Mouse (Mus musculus) liver, adult (tissue): ENCODE measurements at regions not wholly inside any gene's neighbourhood (a gene's known extent, or its start where the extent isn't known, plus 50 kb on each side); places are given as distances from the start of the nearest gene placed in this dataset.

Experiments used
- GATA4 ChIP-seq: IDR thresholded peaks from 2 replicates; pipeline ENCODE4 v1.6.1; 2014; ENCODE audit warnings: mild to moderate bottlenecking, low read length; ENCODE audit not compliant: insufficient replicate concordance

DNA sequence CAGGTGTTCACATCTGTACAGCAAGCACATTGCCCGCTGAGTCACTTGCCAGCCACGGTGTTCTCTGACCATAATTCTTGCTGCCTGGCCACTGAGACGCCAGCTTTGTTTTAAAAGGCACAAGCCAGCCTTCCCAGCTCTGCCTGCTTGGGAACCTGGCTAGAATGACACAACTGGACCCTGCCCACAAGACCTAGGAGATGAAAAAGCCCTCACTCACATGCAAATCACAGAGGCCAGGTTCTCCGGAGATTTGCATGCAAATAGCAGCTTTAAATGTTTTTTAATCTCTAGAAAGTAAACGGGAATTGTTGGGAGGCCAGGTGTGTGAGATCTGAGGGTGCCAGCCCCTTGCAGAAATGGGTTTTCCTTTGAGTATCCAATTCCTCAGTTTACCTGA is 71.9 kb downstream of the 1810010D01Rik start:
- no peak for TF ChIP-seq GATA4

DNA sequence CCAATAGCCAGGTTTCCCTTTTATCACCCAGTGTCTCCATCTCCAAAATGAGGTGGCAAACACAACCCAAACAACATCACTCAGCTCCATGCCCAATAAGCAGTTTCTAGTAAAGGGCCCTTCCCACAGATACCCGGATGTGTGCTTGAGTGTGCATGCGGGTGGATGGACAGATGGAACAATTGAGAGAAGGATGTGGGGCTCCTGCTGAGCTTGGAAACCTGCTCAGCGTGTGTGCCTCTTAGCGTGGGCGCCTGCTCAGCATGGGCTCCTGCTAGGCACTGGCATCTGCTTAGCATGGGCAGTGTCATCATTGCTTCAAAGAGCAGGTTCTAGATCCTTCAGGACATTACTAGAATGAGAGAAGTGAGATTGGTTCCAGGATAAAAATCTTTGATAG is 75.4 kb downstream of the 1810010D01Rik start:
- TF ChIP-seq GATA4, result no peak

DNA sequence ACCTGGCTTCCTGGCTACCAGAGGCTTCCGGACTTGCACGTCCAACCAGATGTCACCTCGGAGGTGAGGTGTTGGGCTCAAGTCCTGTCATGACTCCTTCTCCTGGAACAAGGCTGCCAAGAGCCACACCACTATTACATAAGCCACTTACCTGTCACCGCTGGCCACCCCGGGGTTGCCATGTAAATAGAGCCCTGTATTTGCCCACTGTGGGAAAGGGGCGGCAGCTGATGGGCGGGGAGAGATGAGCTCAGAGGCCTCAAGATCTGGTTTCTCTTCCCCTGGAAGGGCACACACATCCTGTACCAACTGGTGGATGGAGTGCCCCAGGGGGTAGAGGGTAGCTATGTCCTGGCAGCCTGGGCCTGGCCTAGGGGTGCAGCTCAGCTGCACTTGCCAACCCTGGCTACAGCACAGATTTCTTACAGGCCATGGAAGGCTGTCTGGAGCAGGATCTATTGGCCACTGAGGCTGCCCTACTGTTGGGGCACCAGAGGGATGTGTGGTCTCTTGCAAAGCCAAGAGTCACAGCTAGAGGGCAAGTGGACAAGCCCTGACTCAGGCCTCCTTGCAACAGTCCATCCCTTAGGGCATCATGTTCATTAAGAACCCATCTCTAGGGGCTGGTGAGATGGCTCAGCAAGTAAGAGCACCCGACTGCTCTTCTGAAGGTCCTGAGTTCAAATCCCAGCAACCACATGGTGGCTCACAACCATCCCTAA is 76.3 kb downstream of the 1810010D01Rik start:
- no peak for TF ChIP-seq GATA4

DNA sequence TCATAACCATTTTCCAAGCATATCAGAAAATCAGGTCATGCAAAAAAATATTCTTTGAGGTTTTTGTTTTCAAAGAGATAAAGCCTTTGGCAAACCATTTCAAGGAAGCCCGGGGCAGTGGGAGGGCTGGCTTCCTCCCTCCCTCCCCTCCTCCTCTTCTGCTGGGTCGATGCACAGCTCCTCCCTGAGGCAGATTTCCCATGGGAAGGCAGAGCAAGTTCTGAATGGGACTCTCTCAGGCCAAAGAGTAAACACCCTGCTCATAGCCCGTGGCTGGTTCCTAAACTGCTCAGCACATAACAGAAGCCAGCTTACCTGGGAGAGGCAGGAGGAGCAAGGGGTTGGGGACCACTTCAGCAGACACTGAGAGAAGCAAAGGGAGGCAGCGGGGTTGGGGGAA is 77.9 kb downstream of the 1810010D01Rik start:
- no peak for TF ChIP-seq GATA4

DNA sequence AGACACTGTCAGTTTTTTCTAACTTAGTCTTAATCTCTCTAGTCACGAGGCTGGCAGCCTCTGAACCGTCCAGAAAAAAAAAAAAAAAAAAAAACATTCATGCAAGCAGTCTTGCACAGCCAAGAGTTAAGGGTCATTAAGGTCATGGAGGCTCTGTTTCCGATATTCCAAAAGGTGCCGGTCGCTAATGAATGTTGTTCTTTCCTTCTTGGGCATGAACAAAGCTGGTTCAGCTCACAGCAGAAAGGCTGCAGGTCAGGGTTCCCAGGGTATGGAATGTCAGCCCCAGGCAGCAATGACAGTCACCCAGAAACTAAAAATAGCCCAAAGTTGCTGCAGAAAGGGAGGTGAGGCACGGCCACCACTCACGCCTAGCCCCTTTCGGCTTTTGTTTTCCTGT is 80.3 kb downstream of the 1810010D01Rik start:
- TF ChIP-seq GATA4, result no peak

DNA sequence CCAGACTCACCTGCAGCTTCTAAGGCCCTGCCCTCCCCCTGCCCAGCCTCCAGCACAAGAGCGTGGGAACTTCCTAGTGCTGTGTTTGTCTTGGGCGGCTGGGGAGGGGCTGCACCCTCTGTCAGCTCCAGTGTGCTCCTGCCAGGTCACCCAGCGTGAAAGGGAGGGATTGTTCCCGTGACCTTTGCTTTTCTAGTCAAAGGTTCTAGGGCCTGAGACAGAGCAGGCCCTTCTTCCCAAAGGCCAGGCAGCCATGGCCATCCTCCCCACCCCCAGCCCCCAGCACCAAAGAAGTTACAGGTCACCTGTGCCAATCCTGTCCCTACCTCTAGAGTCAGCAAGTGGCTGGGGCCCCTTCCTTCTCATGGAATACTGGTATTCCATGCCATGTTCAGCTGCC is 80.7 kb downstream of the 1810010D01Rik start:
- no peak for TF ChIP-seq GATA4

DNA sequence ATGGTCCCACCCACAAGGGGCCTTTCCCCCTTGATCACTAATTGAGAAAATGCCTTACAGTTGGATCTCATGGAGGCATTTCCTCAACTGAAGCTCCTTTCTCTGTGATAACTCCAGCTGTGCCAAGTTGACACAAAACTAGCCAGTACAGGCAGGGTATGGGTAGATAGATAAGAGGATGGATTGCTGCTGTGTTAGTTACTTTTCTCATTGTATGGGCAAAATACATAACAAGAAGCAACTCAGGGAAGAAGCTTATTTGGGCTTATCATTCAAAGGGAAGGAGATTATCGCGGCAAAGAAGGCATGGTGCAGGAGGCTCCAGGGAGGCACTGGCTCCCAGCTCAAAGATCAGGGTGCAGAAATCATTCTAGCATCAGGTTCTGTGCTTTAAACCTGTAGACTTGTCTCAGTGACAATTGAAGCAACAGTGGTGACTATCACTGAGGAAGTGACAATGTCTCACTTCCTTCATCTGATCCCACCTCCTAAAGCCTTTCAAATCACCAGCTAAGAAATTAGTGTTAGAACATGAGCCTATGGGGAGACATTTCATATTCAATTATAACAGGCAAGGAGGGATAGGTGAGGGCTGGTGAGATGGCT is 83.8 kb downstream of the 1810010D01Rik start:
- TF ChIP-seq GATA4, result no peak

DNA sequence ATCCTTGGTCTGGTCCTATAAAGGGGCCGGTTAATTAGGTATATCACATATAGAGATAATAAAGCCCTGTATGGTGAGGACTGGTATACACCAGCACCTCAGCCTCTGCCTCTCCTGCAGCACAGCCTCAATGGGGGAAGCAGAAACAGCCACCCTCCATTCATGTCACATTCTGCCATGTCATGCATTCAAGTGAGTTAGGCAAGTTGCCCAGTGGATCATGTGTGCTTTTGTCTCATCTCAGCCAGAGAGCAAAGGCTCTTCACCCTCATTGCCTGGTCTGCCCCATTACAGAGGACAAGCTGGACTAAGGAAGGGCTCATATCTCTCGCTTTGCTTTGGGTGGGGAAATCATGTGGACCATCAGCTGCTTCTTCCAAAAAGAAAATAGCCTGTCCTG is 85.4 kb downstream of the 1810010D01Rik start:
- no peak for TF ChIP-seq GATA4

DNA sequence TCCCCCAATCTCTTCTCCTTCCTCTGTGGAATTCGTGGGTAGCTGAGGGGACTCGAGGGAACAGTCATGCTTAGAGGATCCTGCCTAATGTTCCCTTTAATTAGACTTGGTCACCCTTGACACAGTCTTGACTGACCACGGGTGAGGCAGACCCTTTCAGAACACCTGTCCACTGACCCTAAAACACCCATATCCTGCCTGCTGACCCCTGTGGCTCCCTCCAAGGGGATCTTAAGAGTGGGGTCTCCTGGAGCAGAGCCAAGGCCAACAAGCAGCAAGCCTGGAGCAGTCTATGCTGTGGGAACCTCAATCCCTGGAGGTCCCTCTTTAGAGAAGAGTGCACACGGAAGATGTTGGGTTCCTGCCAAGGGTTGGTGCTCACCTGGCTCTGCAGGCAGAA is 89.5 kb downstream of the 1810010D01Rik start:
- TF ChIP-seq GATA4, result no peak

DNA sequence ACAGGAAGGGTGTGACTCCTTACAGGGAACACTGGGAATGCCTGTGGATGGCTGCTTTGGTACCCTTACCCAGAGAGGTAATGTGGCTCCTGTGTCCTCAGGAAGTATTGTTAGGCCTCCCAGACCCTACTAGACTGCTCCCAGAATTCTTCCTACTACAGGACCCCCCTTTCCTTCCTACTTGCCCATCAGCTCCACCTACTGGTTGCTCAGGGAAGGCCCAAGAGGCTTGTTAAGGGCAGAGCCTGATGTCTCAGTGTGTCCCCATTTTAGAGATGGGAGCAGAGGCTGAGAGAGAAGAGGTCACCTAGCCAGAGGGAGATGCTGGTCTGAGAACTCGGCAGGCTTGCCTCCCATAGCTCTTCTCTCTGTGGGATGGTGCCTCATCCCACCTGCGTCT is 93.3 kb downstream of the 1810010D01Rik start:
- TF ChIP-seq GATA4, result no peak

DNA sequence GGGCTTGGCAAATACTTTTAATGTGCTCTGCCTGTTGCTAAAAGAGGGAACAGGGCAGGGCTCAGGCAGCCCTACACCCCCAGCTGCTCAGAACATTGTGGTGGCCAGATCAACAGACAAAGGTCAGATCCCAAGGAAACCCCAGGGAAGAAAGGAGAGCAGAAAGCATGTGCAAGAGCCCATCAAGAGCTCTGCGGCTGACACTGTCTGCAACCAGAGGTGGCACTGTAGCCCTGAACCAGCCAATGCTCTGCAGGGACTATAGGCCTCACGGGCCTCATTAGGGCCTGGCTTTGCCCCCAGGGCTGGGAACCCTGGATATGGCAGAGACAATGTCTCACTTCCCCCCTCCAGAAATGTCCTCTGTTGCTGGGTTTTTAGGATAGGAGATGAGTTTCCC is 93.8 kb downstream of the 1810010D01Rik start:
- TF ChIP-seq GATA4, result no peak

DNA sequence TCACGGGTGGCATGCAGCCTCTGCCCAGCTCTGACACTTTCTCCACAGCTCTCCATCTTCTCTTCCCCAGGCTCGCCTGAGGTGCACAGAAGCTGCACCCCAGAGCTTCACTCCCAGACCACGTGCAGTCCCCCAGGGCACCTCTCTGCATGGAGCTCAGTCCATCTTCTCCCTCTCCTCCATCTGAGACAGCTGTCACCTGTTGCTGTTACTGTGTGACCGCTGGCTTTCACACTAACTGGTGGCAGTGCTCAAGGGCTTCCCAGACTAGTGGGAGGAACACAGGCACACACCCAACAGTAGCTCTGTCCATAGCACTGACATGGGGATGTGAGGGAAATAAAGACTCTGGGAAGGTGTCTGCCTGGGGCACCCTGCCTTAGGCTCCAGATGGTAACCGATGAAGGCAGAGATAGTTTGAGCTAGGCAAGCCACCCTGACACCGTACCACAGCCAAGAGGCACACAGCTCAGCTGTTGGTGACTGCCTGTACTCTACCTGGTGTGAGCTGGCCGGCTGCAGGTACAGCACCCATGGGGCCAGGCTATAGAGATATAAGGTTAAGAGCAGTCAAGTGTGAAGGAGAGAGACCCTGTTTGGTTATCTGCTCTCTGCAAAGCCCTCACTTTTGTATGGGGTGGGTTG is 94.9 kb downstream of the 1810010D01Rik start:
- TF ChIP-seq GATA4, result no peak

DNA sequence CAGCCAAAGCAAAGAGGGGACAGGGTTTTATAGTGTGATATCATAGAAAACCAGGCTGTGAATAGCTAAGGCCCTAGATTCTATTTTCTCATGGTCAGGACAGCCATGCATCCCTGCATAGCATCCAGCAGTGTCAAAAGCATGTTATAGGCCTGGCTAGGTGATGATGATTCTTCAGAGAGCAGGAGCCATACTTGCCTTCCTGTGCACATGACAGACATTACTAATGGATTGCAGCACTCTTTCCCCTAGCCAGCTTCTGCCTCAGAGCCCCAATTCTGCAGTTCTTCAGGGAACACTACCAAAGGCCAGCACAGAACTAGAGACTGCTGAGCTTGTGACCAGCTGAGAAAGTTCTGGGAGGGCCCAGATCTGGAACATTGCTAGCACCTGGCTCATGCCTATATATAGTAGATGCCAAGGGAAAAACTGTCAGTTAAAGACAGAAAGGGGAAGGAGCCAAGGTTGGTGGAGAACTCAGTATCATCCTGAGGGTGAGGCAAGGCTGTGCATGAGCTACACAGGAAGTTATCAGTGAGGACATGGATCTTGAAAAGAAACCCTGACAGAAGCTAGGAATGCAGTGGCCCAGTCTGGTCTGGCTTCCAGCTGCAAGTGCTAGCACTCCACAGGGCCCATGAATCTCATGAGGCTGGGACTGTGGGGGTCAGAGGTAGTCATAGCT is 95.6 kb downstream of the 1810010D01Rik start:
- TF ChIP-seq GATA4, result no peak

DNA sequence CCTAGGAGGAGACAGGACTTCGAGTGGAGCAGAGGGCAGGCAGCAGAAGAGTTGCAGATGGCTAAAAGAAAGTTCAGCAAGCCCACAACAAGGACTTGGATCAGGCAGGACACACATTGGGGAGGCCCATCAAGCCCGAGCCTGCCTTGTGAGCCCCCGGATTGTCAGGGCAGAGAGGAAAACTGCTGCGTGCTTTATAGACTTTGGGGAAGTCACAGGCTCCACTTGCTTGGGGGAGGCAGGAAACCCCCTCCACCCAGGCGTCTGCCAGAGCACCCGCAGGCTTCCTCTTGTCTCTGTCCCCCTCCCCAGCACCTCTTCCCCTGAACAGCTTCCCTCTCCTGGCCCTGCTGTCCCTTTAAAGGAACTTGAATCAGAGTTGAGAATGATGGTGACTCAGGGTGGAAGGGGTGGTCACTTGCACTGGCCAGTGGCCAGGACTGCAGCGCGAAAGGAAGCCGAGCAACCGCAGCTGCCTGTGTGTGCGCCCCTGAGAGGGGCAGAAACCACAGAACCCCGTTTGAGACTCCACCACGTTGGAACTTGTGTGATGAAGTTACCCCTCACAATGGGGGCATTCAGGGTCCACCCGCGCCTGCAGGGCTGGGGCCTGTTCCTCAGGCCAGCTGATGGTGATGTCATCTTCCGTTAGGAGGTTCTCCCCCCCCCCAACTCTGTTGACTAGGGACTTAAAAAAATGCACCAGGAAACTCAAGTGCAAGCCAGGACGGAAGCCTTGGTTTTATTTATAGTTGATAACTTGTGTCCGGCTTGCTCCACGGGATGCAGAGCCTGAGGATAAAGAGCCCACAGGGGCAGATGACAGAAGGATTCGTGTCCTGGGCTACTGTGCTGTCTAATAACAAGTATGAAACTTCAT is 96.4 kb downstream of the 1810010D01Rik start:
- TF ChIP-seq GATA4, result peak; percentile 58
